Mouse (Mus musculus) hindbrain, embryonic 13.5 days (tissue): ENCODE results near the gene Cx3cr1. TPM values are rescaled to one million over a fixed set of nuclear protein-coding genes. Genes with fewer than 3 reads are reported as not detected.
A peak's percentile ranks its signal among the peaks of the same experiment; 100 is the strongest.

ENCODE experiments used
- ATAC-seq: fragments of 200-750 bp; cut with Nextera tagmentation; 2 replicates; pipeline ENCODE4 v1.8.0; 2017; ENCODE audit warnings: moderate TSS enrichment; ENCODE audit not compliant: low FRiP score
- H3K27ac ChIP-seq: fragments of 300-500 bp; sonication (generic); 2 replicates; pipeline ENCODE4 v1.5.1; 2015; ENCODE audit warnings: inconsistent platforms, mild to moderate bottlenecking, moderate library complexity
- H3K27me3 ChIP-seq: fragments of 300-500 bp; sonication (generic); 2 replicates; pipeline ENCODE4 v1.6.1; 2015; ENCODE audit warnings: mild to moderate bottlenecking, inconsistent platforms
- H3K36me3 ChIP-seq: fragments of 300-500 bp; sonication (generic); 2 replicates; pipeline ENCODE4 v1.6.1; 2015; ENCODE audit warnings: mild to moderate bottlenecking, inconsistent platforms
- H3K4me1 ChIP-seq: fragments of 300-500 bp; sonication (generic); replicated peaks from 2 replicates; pipeline ENCODE4 v1.6.1; 2015; ENCODE audit warnings: inconsistent platforms
- H3K4me2 ChIP-seq: fragments of 300-500 bp; sonication (generic); 2 replicates; pipeline ENCODE4 v1.6.1; 2015; ENCODE audit warnings: inconsistent platforms, mild to moderate bottlenecking, moderate library complexity
- H3K4me3 ChIP-seq: fragments of 300-500 bp; sonication (generic); 2 replicates; pipeline ENCODE4 v1.5.1; 2015; ENCODE audit warnings: mild to moderate bottlenecking, inconsistent platforms
- H3K9ac ChIP-seq: fragments of 300-500 bp; sonication (generic); 2 replicates; pipeline ENCODE4 v1.6.1; 2015; ENCODE audit warnings: mild to moderate bottlenecking, inconsistent platforms
- H3K9me3 ChIP-seq: fragments of 300-500 bp; sonication (generic); 2 replicates; pipeline ENCODE4 v1.6.1; 2016; ENCODE audit warnings: inconsistent platforms
- WGBS: fragments of 180-500 bp; shearing (Covaris S2); methylation state at CpG from one replicate; pipeline ENCODE4 v1.1.7; 2015; 5-methylcytosine and 5-hydroxymethylcytosine counted together
- polyA plus RNA-seq: library from polyadenylated mRNA; unstranded; fragments of >200 nt; fragmentation: Nextera tagmentation; extraction: Ambion mirVana; gene quantifications from 2 replicates; pipeline ENCODE4 v1.2.1, GENCODE M21; 2015

Cx3cr1 gene
- polyA plus RNA-seq, 1 experiment from 2014 or later = 9.5 TPM

GRCm38 (mm10) chr9:119899446-119899845, 170.2 kb downstream of the Cx3cr1 start:
- H3K4me2 ChIP-seq = no peak overlapping the region
- H3K9ac ChIP-seq = no peak overlapping the region
- H3K4me1 ChIP-seq = peaks cover 15% of the 10 kb centered on the region
- no peak overlapping the region for H3K27ac ChIP-seq
- peaks cover 28% of the 10 kb centered on the region for H3K36me3 ChIP-seq
- WGBS = 88% methylated on average over 2 of the region's 2 CpGs
- no peaks in the 10 kb centered on the region for H3K9me3 ChIP-seq
- no peaks in the 10 kb centered on the region for H3K27me3 ChIP-seq
- no peak for ATAC-seq
- H3K4me3 ChIP-seq = no peak overlapping the region

- 1% methylated on average over 46 of the region's 71 CpGs for WGBS
- no peaks in the 10 kb centered on the region for H3K36me3 ChIP-seq
- peaks cover 15% of the 10 kb centered on the region for H3K4me1 ChIP-seq
- ATAC-seq = peak; percentile 70
- peak overlapping the region; percentile 91 for H3K9ac ChIP-seq
- peak overlapping the region; percentile 97 for H3K4me3 ChIP-seq
- H3K9me3 ChIP-seq = no peaks in the 10 kb centered on the region
- H3K4me2 ChIP-seq = peak overlapping the region; percentile 97
- peaks cover 13% of the 10 kb centered on the region; the same call in 1 of the 2 replicates for H3K27me3 ChIP-seq
- peak overlapping the region; percentile 83 for H3K27ac ChIP-seq
Measured at GRCm38 (mm10) chr9:119895040-119895721, 174.5 kb downstream of the Cx3cr1 start.

- peak; percentile 99 for ATAC-seq
- WGBS = 4% methylated on average over 34 of the region's 34 CpGs
Measured at GRCm38 (mm10) chr9:119894339-119895009, 175.2 kb downstream of the Cx3cr1 start, which contains the start of gene Wdr48. Wdr48 (plus strand) TSS chr9:119894878.

GRCm38 (mm10) chr9:119893881-119894280, 175.8 kb downstream of the Cx3cr1 start:
- H3K9me3 ChIP-seq = no peaks in the 10 kb centered on the region
- H3K4me1 ChIP-seq = peaks cover 22% of the 10 kb centered on the region
- peak overlapping the region; percentile 91; the same call in 1 of the 2 replicates for H3K9ac ChIP-seq
- no peaks in the 10 kb centered on the region for H3K36me3 ChIP-seq
- no peak for ATAC-seq
- peaks cover 20% of the 10 kb centered on the region for H3K27me3 ChIP-seq
- peak overlapping the region; percentile 97 for H3K4me2 ChIP-seq
- WGBS = 89% methylated on average over 5 of the region's 5 CpGs
- peak overlapping the region; percentile 97; the same call in 1 of the 2 replicates for H3K4me3 ChIP-seq
- H3K27ac ChIP-seq = peak overlapping the region; percentile 83; the same call in 1 of the 2 replicates

More at GRCm38 (mm10) chr9:119894339-119895009, 175.2 kb downstream of the Cx3cr1 start, which contains the start of gene Wdr48:
- Histone ChIP-seq H3K9ac (peak within 1 kb of the TSS; percentile 91), H3K4me3 (peak within 1 kb of the TSS; percentile 97), H3K9me3 (no peaks in the 10 kb centered on the region), H3K27me3 (peaks cover 17% of the 10 kb centered on the region), H3K27ac (peak within 1 kb of the TSS; percentile 83), H3K4me2 (peak within 1 kb of the TSS; percentile 97), H3K36me3 (no peaks in the 10 kb centered on the region), H3K4me1 (peaks cover 16% of the 10 kb centered on the region)

- no peak overlapping the region for H3K4me2 ChIP-seq
- 47% methylated on average over 2 of the region's 2 CpGs for WGBS
Measured at GRCm38 (mm10) chr9:119890692-119891091, 179.0 kb downstream of the Cx3cr1 start.

GRCm38 (mm10) chr9:119889446-119889845, 180.2 kb downstream of the Cx3cr1 start:
- ATAC-seq = no peak
- no peak overlapping the region for H3K4me2 ChIP-seq
- H3K9me3 ChIP-seq = no peaks in the 10 kb centered on the region
- no peak overlapping the region for H3K9ac ChIP-seq
- no peak overlapping the region for H3K4me3 ChIP-seq
- H3K27ac ChIP-seq = peak overlapping the region; percentile 27; the same call in 1 of the 2 replicates
- 74% methylated on average over 9 of the region's 9 CpGs for WGBS
- H3K27me3 ChIP-seq = peaks cover 38% of the 10 kb centered on the region
- H3K4me1 ChIP-seq = peaks cover 16% of the 10 kb centered on the region
- H3K36me3 ChIP-seq = no peaks in the 10 kb centered on the region

More at GRCm38 (mm10) chr9:119890692-119891091, 179.0 kb downstream of the Cx3cr1 start:
- Histone ChIP-seq H3K4me3 (no peak overlapping the region), H3K27me3 (peaks cover 38% of the 10 kb centered on the region), H3K4me1 (peaks cover 20% of the 10 kb centered on the region), H3K9ac (no peak overlapping the region), H3K27ac (no peak overlapping the region), H3K36me3 (no peaks in the 10 kb centered on the region), H3K9me3 (no peaks in the 10 kb centered on the region)
- no peak for ATAC-seq

GRCm38 (mm10) chr9:119888843-119889246, 180.8 kb downstream of the Cx3cr1 start:
- Histone ChIP-seq H3K4me1 (peaks cover 16% of the 10 kb centered on the region), H3K27ac (peak overlapping the region; percentile 27; the same call in 1 of the 2 replicates)
- ATAC-seq = peak; percentile 43; the same call in 1 of the 2 replicates

GRCm38 (mm10) chr9:119887144-119887901, 182.4 kb downstream of the Cx3cr1 start:
- no peaks in the 10 kb centered on the region for H3K9me3 ChIP-seq
- no peaks in the 10 kb centered on the region for H3K36me3 ChIP-seq
- no peak for ATAC-seq
- peaks cover 32% of the 10 kb centered on the region for H3K27me3 ChIP-seq
- H3K4me1 ChIP-seq = peaks cover 16% of the 10 kb centered on the region
- no peak overlapping the region for H3K4me2 ChIP-seq
- H3K9ac ChIP-seq = no peak overlapping the region
- H3K27ac ChIP-seq = no peak overlapping the region
- no peak overlapping the region for H3K4me3 ChIP-seq
- 74% methylated on average over 4 of the region's 4 CpGs for WGBS

More at GRCm38 (mm10) chr9:119888843-119889246, 180.8 kb downstream of the Cx3cr1 start:
- Histone ChIP-seq H3K9ac (no peak overlapping the region), H3K4me2 (no peak overlapping the region), H3K4me3 (no peak overlapping the region), H3K36me3 (no peaks in the 10 kb centered on the region), H3K9me3 (no peaks in the 10 kb centered on the region), H3K27me3 (peaks cover 38% of the 10 kb centered on the region)
- WGBS = 5% methylated on average over 2 of the region's 2 CpGs

GRCm38 (mm10) chr9:119854170-119854569, 215.5 kb downstream of the Cx3cr1 start:
- WGBS = 72% methylated on average over 8 of the region's 8 CpGs
- ATAC-seq = no peak

GRCm38 (mm10) chr9:119853071-119853846, 216.4 kb downstream of the Cx3cr1 start:
- peak overlapping the region; percentile 42; the same call in 1 of the 2 replicates for H3K27ac ChIP-seq
- 74% methylated on average over 2 of the region's 2 CpGs for WGBS
- no peak overlapping the region for H3K4me3 ChIP-seq
- no peaks in the 10 kb centered on the region for H3K36me3 ChIP-seq
- no peak overlapping the region for H3K4me2 ChIP-seq
- peaks cover 7% of the 10 kb centered on the region; the same call in 1 of the 2 replicates for H3K27me3 ChIP-seq
- H3K9ac ChIP-seq = no peak overlapping the region
- H3K4me1 ChIP-seq = peaks cover 24% of the 10 kb centered on the region
- peaks cover 3% of the 10 kb centered on the region; the same call in 1 of the 2 replicates for H3K9me3 ChIP-seq
- ATAC-seq = peak; percentile 36; the same call in 1 of the 2 replicates

More at GRCm38 (mm10) chr9:119854170-119854569, 215.5 kb downstream of the Cx3cr1 start:
- Histone ChIP-seq H3K9me3 (peaks cover 3% of the 10 kb centered on the region; the same call in 1 of the 2 replicates), H3K4me1 (peaks cover 16% of the 10 kb centered on the region), H3K9ac (no peak overlapping the region), H3K4me2 (no peak overlapping the region), H3K36me3 (no peaks in the 10 kb centered on the region), H3K4me3 (no peak overlapping the region), H3K27me3 (no peaks in the 10 kb centered on the region), H3K27ac (no peak overlapping the region)
